Mouse (Mus musculus) embryo, embryonic 10.5 days (tissue): ENCODE results near the gene Olfr974.
"Not testable (repeated sequence)": the region's sequence is repeated elsewhere in the genome, so short reads cannot be mapped to it uniquely, and the experiment has no call there.

Experiments
- DNase-seq: peaks from one replicate; pipeline ENCODE4 v3.0.0-alpha.2; 2015; ENCODE audit warnings: low spot score

The Olfr974 gene

GRCm38 (mm10) chr9:39937201-39937600 lies at the start of gene Olfr974:
TSS of gene Olfr974 (plus strand) at chr9:39937501.
- no peak for DNase-seq

GRCm38 (mm10) chr9:39905106-39905505 lies 32.2 kb upstream of the Olfr974 start:
- no peak for DNase-seq

GRCm38 (mm10) chr9:39907036-39907435 lies 30.3 kb upstream of the Olfr974 start, which contains the start of gene Olfr229:
TSS of gene Olfr229 (plus strand) at chr9:39907336.
- no peak for DNase-seq

GRCm38 (mm10) chr9:39909939-39910338 lies 27.4 kb upstream of the Olfr974 start:
- no peak for DNase-seq

- not testable (repeated sequence) for DNase-seq
These were observed 9.1 kb upstream of the Olfr974 start for GRCm38 (mm10) chr9:39927975-39928836.

GRCm38 (mm10) chr9:39928837-39929236 lies 8.5 kb upstream of the Olfr974 start:
- not testable (repeated sequence) for DNase-seq

GRCm38 (mm10) chr9:39951946-39952345 lies 14.6 kb downstream of the Olfr974 start, which contains the start of gene Olfr975:
TSS of gene Olfr975 (minus strand) at chr9:39952046.
- no peak for DNase-seq

- DNase-seq = not testable (repeated sequence)
These were observed 23.7 kb downstream of the Olfr974 start, which contains the start of gene Olfr976 for GRCm38 (mm10) chr9:39961033-39961432. TSS of gene Olfr976 (minus strand) at chr9:39961133.

- not testable (repeated sequence) for DNase-seq
These were observed 39.4 kb downstream of the Olfr974 start for GRCm38 (mm10) chr9:39976581-39977145.

GRCm38 (mm10) chr9:39991813-39992212 lies 54.5 kb downstream of the Olfr974 start, which contains the start of gene Olfr978:
TSS of gene Olfr978 (plus strand) at chr9:39992113.
- no peak for DNase-seq
